Mouse (Mus musculus) urinary bladder, postnatal 4 days (tissue): ENCODE measurements at regions not wholly inside any gene's neighbourhood (a gene's known extent, or its start where the extent isn't known, plus 50 kb on each side); places are given as distances from the start of the nearest gene placed in this dataset.
"Not testable (repeated sequence)": the region's sequence is repeated elsewhere in the genome, so short reads cannot be mapped to it uniquely, and the experiment has no call there.

ENCODE experiments used
- DNase-seq, 2 experiments: peaks; one replicate each; pipeline ENCODE4 v3.0.0; 2021 to 2022; ENCODE audit warnings: low spot score in 2 of 2

DNA sequence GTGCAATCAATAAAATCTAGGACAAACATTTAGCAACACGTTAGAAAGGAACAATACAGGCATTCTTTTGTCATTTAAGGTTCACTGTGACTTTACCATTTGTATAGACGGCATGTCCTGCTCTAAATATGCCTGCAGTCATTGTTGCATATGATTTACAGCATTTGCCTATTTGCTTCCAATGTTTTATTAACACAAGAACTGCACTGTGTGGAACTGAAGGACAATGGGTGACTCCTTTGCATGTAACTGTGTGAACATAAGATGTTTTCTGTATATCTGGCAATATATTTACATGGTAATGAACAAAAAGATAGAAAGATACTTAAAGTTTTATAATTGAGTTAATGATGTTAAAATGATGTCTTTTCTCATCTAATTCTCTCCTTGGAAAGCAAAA is 57.1 kb downstream of the Pou4f1 start:
- DNase-seq = no peak

- DNase-seq = no peak
Measured at GRCm38 (mm10) chr14:104410292-104410691, 57.5 kb downstream of the Pou4f1 start.

DNA sequence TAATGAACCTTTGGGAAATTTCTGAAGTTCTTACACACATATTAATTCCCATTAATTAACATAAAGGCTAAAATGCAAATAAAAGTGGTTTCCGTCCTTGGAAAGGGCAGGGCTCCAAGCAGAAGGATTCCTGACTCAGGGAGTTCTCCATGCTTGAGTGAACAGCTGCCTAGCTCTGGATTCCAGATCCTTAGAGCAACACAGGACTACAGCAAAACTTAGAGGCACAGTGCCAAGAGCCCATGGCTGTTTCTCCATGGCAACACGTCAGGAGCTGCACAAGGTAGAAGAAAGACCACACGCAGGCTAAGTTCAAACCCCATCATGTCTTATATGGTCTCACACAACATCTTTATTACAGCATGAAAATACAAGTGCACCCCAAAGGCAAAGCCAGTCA is 61.7 kb downstream of the Pou4f1 start:
- no peak for DNase-seq

DNA sequence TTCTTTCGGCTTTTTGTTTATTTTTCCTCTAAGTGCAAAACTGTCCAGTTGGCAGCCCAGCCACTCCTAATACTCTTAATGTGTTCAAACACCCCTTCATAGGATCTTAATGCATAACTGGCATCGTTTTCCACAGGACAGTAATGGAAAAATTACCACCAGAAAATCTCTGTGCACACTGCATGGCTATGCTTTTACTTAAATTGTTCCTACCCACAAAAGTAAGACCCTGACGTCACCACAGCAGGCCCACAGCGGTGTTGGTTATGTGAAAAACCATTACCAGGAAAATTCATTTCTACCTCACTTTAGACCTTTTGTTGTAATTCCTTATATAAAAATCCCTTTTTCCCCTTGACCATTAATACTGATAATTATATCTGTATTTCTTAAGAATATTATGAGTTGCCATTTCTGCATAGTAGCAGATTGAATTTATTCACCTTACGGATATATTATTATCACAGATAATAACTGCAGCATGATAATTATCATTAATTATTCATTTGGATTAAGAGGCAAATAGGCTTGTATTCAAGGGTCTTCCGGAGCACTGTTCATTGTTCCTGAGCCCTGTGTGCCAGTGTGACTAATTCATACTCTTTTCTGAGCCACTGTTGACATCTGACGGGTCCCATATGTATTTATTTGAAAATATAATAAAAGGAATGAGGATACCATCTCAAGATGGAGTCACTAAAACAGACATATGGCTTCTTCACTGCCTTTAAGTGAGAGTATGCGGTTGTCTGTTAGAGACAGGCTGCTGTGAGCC is 78.3 kb downstream of the Pou4f1 start:
- no peak for DNase-seq

GRCm38 (mm10) chr14:104388879-104389278 is 78.9 kb downstream of the Pou4f1 start:
- DNase-seq = no peak

DNA sequence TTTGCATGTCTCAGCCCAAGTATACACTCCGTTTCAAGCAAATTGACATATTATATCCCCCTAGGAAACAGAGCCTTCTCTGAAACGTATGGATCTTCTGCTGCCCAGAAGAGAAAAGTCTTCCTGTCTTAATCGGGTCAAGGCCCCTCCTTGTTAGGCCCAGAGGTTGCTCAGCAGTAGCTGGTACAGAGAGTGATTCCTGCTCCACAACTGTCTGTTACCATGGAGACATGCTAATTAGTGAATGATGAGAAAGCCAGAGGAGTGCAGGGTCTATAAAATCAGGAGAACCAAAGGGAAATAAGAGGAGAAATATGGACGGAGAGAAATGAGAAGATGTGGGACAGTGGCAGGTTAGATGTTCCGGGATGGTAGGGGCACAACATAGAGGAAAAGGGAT is 86.8 kb downstream of the Pou4f1 start:
- no peak for DNase-seq

- no peak for DNase-seq
Measured at GRCm38 (mm10) chr14:104372776-104373175, 95.0 kb downstream of the Pou4f1 start.

DNA sequence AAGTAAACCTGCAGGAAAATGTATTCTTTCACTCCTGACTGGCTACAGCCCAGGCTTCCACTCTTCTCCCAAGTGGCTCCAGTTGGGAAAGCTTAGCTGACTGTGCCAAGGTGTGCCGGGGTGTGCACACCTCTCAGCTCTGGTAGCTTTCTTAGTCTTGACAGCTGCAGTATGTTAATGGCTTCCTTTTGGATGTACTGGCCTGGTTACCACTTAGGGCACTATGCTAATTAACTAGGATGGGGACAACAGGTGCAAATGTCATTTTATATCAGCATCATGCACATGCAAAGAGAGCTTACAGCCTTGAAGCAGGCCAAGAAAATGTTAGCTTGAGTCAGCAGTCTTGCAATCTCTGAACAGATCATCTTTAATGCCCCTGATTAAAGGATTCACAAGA is 111.2 kb downstream of the Pou4f1 start:
- DNase-seq = no peak

DNA sequence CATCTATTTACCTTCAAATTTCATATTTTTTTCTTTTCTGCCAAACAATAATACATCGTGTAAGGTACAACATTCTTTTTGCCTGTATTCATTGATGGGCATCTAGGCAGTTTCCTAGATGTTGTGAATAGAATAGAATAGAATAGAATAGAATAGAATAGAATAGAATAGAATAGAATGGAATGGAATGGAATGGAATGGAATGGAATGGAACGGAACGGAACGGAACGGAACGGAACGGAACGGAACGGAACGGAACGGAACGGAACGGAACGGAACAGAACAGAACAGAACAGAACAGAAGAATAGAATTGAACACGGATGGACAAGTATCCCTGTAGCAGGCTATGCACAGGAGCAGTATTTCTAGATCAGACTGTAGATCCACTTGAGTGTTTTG is 131.0 kb downstream of the Pou4f1 start:
- DNase-seq = not testable (repeated sequence)

- no peak for DNase-seq
Measured at GRCm38 (mm10) chr14:104326089-104326488, 141.7 kb downstream of the Pou4f1 start.

- DNase-seq = no peak
Measured at GRCm38 (mm10) chr14:104300141-104300540, 167.7 kb downstream of the Pou4f1 start.

DNA sequence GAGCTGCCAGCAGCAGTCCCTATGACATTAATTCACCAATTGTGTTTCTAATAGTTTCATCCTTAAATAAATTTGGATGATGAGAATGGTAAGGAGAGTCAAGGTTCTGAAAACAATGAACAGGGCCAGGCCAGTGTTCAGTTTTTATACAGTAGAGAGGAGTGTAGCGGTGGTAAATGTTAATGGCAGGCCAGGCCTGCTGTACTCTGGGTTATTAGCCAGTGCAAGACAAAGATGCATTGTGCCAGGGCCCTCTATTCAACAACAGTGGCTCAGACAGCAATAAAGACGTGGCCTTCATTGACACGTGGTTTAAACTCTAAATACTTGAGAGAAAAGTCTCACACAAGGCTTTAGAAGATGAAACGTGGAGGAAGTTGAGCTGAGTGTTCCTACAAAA is 169.5 kb downstream of the Pou4f1 start:
- no peak for DNase-seq

GRCm38 (mm10) chr14:104297316-104298311 is 170.2 kb downstream of the Pou4f1 start:
- no peak for DNase-seq

DNA sequence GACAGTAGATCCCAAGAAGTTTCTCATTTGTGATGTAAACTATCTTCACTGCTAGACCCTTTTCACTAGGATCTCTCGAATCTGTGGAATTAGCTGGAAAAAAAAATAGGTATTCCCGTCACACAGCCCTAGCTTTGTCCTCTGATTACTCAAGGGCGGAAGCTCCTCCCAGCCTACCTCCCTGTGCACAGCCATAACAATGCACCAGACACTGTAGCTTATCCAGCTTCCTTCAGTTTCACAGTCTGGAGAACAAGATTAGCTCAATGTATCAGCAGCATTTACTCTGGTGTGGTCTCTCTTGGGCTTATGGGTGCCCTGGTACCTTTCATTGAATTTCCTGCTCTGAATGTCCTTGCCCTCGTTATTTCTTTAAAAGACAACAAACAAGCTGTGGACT is 174.0 kb downstream of the Pou4f1 start:
- DNase-seq = no peak

DNA sequence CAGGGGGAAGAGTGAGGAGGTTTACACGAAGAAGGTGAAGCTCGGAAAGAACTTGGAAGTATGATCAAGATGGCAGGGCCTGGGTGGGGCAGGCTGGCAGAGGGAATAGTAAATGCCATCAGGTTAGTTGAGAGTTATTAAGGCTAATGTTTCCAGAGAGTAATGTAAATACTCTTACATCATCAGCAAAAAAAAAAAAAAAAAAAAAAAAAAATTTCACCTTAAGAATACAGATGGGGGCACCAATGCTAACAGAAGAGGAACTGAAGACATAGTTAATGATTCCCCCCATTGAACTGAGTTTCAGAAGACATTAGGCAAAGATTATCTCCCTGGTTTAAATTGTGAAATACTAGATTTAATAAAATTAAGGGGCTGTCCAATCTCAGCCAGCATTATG is 174.7 kb downstream of the Pou4f1 start:
- no peak for DNase-seq

DNA sequence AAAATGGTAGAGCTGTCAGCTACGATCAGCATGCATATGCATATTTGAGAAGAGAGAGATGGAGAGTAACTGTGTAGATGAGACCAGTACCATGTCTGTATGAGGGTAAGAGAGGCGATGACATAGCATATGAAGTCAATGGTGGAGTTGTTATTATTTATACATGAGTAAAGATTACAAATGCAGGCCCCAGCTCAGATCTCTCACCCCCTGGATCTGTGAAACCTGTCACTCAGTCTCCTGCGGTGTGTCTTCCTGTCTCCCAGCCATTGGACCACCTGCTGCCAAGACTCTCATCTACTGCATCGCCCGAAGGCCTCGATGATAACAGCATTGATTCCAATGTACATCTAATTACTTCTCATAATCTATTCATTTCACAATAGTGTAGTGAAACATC is 187.4 kb downstream of the Pou4f1 start:
- no peak for DNase-seq

DNA sequence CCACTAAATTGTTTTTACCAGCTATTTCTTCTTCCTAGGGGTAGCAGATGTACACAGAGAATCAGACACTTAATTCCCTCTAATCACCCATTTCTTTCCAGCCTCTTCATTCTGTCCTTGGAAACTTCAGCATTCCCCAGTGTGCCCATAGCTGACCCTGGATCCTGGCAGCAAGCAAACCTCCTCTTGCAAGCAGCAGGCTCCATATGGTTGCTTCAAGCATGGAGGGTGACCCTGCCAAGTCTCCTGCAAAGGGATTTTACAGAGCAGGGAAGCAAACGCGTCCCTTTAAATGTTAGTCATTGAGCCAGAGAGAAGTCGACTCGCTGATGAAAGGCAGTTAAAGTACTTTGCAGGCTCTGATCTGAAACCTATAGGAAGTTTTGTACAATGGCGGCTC is 187.9 kb downstream of the Pou4f1 start:
- DNase-seq = no peak

DNA sequence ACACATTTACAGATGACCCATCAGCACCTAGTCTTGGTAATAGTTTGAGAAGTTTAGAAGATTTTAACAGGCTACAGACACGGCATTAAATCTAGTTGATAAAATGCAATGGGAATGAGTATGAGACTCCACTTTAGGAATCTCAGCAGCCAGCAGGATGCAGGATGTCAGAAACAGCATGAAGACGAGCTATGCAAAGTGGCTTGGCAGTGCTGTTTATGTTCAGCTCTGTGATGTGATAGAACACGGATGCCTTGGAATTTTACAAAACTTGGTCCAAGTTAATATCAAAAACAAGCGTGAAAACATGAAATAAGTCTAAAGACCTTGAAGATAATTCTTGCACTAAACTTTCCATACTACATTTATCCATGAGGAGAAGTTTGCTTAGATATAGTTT is 193.0 kb downstream of the Pou4f1 start:
- no peak for DNase-seq

DNA sequence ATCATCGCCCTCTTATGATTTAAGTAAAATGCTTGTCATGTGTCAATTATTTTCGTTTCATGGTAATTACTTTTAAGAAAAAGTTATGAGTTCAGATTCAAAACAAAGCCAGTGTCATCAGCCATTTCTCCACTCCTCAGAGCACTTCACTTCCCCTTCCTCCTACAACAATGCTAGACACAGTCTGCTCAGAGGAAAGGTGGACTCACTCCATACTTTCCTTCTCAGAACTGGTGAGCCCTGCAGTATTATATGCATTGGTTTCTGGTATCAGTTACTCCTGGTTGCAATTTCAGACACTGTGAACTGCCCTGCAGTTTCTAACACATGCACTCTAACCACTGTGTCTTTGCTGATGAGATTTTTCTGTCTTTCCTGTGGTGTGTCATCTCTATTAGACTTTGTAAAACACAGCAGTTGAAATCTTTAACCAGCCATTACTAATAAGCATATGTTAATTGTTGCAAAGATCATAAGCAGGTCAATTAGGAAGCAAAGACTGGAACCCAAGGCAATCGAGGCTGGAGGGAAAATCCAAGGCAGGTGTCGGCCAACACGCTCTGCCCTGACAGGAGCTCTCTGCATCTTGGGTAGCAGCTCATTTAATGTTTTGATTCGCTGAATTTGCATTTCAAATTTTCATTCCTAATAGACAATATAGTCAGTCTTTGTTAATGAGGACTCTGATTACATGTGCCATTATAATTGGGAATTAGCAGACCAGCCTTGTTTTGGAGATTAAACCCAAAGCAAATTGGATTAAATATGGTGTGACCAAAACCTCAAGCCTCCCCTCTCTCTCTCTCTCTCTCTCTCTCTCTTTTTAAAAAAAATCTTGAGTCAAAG is 202.7 kb downstream of the Pou4f1 start:
- no peak for DNase-seq

- no peak for DNase-seq
Measured at GRCm38 (mm10) chr14:104216965-104217364, 250.8 kb downstream of the Pou4f1 start.

DNA sequence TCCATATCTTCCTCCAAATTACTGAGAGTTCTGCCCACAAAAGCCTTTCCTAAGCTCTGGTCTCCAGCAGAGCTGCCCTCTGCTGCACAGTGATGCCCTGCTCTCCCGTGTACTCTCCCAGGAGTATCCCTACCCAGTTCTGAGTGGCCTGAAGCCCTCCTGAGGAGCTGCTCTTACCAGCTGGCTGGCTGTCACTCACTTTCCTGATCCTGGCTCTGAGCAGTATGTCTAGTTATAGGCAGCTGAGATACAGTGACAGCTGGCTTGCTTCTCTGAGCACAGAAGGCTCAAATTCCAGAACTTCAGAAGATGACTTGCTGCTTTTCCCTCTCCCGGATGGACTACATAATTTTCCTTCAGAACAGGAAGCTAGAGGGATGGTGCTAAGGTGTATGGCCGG is 257.1 kb downstream of the Pou4f1 start:
- DNase-seq = no peak

DNA sequence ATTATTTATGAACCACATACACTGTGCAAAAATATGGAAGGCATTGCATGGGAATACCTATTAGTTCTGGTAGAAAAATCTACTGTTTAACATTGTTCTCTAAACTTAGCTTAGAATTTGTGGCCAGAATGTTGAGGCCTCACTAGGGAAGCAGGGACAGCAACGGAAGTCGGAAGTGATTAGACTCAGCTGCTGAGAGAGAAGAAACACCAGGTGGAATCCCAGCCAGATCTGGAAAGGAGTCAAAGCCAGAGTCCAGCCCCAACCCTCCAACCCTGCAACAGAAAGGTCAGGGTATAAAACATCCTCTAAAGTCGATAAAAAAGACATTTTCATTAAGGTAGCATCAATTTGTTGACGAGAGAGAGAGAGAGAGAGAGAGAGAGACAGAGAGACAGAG is 258.9 kb downstream of the Pou4f1 start:
- no peak for DNase-seq
